Mouse (Mus musculus) G1E (cell line): ENCODE results near the gene Gpsm3. TPM values are rescaled to one million over a fixed set of nuclear protein-coding genes. Genes with fewer than 3 reads are reported as not detected.

Experiments
- ATAC-seq: 2 replicates; pipeline ENCODE4 v1.8.0; 2016; ENCODE audit warnings: mild to moderate bottlenecking; ENCODE audit not compliant: insufficient number of reproducible peaks, poor library complexity, low FRiP score, severe bottlenecking; ENCODE audit errors: extremely low read depth
- DNase-seq: peaks from one replicate; pipeline ENCODE4 v3.0.0; 2012; ENCODE audit warnings: low spot score
- H3K27me3 ChIP-seq: 2 replicates; pipeline ENCODE4 v1.6.1; 2012; ENCODE audit warnings: mild to moderate bottlenecking, low read length, inconsistent platforms; ENCODE audit not compliant: insufficient read depth
- H3K36me3 ChIP-seq: replicated peaks from 2 replicates; pipeline ENCODE3; 2012; ENCODE audit warnings: mild to moderate bottlenecking, inconsistent platforms
- H3K4me1 ChIP-seq: 2 replicates; pipeline ENCODE4 v1.6.1; 2012; ENCODE audit warnings: low read depth, low read length, inconsistent platforms, mixed read lengths; ENCODE audit not compliant: insufficient read depth
- H3K4me3 ChIP-seq: 2 replicates; pipeline ENCODE4 v1.5.1; 2012; ENCODE audit warnings: low read depth, mild to moderate bottlenecking, inconsistent platforms, low read length, moderate library complexity, mixed read lengths
- H3K9me3 ChIP-seq: replicated peaks from 2 replicates; pipeline ENCODE4 v1.6.1; 2012; ENCODE audit warnings: inconsistent platforms
- CTCF ChIP-seq: IDR thresholded peaks from 2 replicates; pipeline ENCODE4 v1.5.1; 2012; ENCODE audit warnings: low read depth, low read length, inconsistent platforms, mixed read lengths
- GATA1 ChIP-seq: IDR thresholded peaks from 2 replicates; pipeline ENCODE4 v1.6.1; 2012; ENCODE audit warnings: borderline replicate concordance, low read length, inconsistent platforms, mixed read lengths
- GATA2 ChIP-seq: IDR thresholded peaks from 2 replicates; pipeline ENCODE4 v1.6.1; 2012; ENCODE audit warnings: low read depth, low read length, inconsistent platforms, borderline replicate concordance
- POLR2AphosphoS5 ChIP-seq: IDR thresholded peaks from 2 replicates; pipeline ENCODE4 v1.6.1; 2012; ENCODE audit warnings: low read depth, low read length, inconsistent platforms; ENCODE audit not compliant: insufficient replicate concordance
- TAL1 ChIP-seq: conservative IDR thresholded peaks from 2 replicates; pipeline ENCODE4 v1.6.1; 2012; ENCODE audit warnings: low read depth, low read length, inconsistent platforms, mixed read lengths
- polyA plus RNA-seq: library from polyadenylated mRNA; stranded (reverse); fragments of >175 nt; gene quantifications from 2 replicates; pipeline ENCODE4 v1.2.3, GENCODE M21; 2012
- total RNA-seq, 2 experiments: library from RNA; stranded (forward) in 1 of 2; stranded (reverse) in 1 of 2; fragments of 200-1000 nt in 1 of 2; fragments of >200 nt in 1 of 2; fragmentation: Nextera tagmentation in 1 of 2; gene quantifications; 2 replicates each; pipeline ENCODE4 v1.2.3; 2014 to 2017

The Gpsm3 gene
- total and polyA plus RNA-seq, 3 experiments = 43.2 to 399 (median 99.5) TPM

- no peak for TF ChIP-seq GATA1
- TF ChIP-seq TAL1 = no peak
- TF ChIP-seq CTCF = no peak
- TF ChIP-seq GATA2 = no peak
- no peak for TF ChIP-seq POLR2AphosphoS5
- peaks cover 19% of the 10 kb centered on the region for H3K36me3 ChIP-seq
- H3K4me1 ChIP-seq = peaks cover 33% of the 10 kb centered on the region
- H3K4me3 ChIP-seq = peak overlapping the region; percentile 72
- ATAC-seq (0 out of 2 replicates have a peak, but pooled peaks have one; percentile 18), DNase-seq (peak; percentile 21)
- H3K27me3 ChIP-seq = peaks cover 39% of the 10 kb centered on the region
- H3K9me3 ChIP-seq = no peaks in the 10 kb centered on the region
Measured at GRCm38 (mm10) chr17:34626773-34627092, 37.1 kb downstream of the Gpsm3 start.

- H3K27me3 ChIP-seq = peaks cover 39% of the 10 kb centered on the region
Measured at GRCm38 (mm10) chr17:34627093-34627942, 37.7 kb downstream of the Gpsm3 start.

GRCm38 (mm10) chr17:34627943-34628643, 38.5 kb downstream of the Gpsm3 start, which contains the start of gene Ppt2:
Gene Ppt2 (minus strand): TSS chr17:34628510.
- TF ChIP-seq POLR2AphosphoS5 (no peak), GATA1 (no peak), TAL1 (no peak), CTCF (no peak), GATA2 (no peak)
- Histone ChIP-seq H3K36me3 (peaks cover 9% of the 10 kb centered on the region), H3K9me3 (no peaks in the 10 kb centered on the region), H3K4me3 (peak within 1 kb of the TSS; percentile 72), H3K27me3 (peaks cover 39% of the 10 kb centered on the region), H3K4me1 (peaks cover 26% of the 10 kb centered on the region)
- no peak for ATAC-seq
- DNase-seq = no peak

More at GRCm38 (mm10) chr17:34627093-34627942, 37.7 kb downstream of the Gpsm3 start:
- DNase-seq (peak; percentile 61), ATAC-seq (peak; percentile 64)
- Histone ChIP-seq H3K4me1 (peaks cover 33% of the 10 kb centered on the region), H3K9me3 (no peaks in the 10 kb centered on the region), H3K36me3 (peaks cover 17% of the 10 kb centered on the region), H3K4me3 (peak overlapping the region; percentile 72)
- no peak for TF ChIP-seq CTCF
- TF ChIP-seq GATA1 = no peak
- TF ChIP-seq POLR2AphosphoS5 = no peak
- no peak for TF ChIP-seq TAL1
- TF ChIP-seq GATA2 = no peak

GRCm38 (mm10) chr17:34628644-34628967, 39.0 kb downstream of the Gpsm3 start:
- no peaks in the 10 kb centered on the region for H3K9me3 ChIP-seq
- ATAC-seq (no peak), DNase-seq (no peak)
- TF ChIP-seq GATA1 (no peak), POLR2AphosphoS5 (no peak), TAL1 (no peak), CTCF (no peak), GATA2 (no peak)
- H3K36me3 ChIP-seq = peaks cover 6% of the 10 kb centered on the region
- H3K4me3 ChIP-seq = no peak overlapping the region
- peaks cover 26% of the 10 kb centered on the region for H3K4me1 ChIP-seq
- peaks cover 44% of the 10 kb centered on the region for H3K27me3 ChIP-seq

GRCm38 (mm10) chr17:34629221-34629751, 39.7 kb downstream of the Gpsm3 start, which contains the start of gene Prrt1:
Gene Prrt1 (plus strand): TSS chr17:34629533.
- DNase-seq (no peak), ATAC-seq (no peak)
- peaks cover 6% of the 10 kb centered on the region for H3K36me3 ChIP-seq
- peaks cover 47% of the 10 kb centered on the region for H3K27me3 ChIP-seq
- no peaks in the 10 kb centered on the region for H3K9me3 ChIP-seq
- H3K4me3 ChIP-seq = no peak within 1 kb of the TSS
- no peak for TF ChIP-seq CTCF
- H3K4me1 ChIP-seq = peaks cover 26% of the 10 kb centered on the region
